Mouse (Mus musculus) MEL (cell line): ENCODE measurements at regions not wholly inside any gene's neighbourhood (a gene's known extent, or its start where the extent isn't known, plus 50 kb on each side); places are given as distances from the start of the nearest gene placed in this dataset.

Experiments used
- DNase-seq: peaks from one replicate; pipeline ENCODE4 v3.0.0; 2011; ENCODE audit warnings: low read depth, low spot score
- H3K27ac ChIP-seq: 2 replicates; pipeline ENCODE4 v1.5.1; 2012; ENCODE audit warnings: low read depth, mild to moderate bottlenecking, control low read depth, low read length, moderate library complexity; ENCODE audit not compliant: control insufficient read depth
- H3K27me3 ChIP-seq, 2 experiments: fragments of 150-350 bp in 1 of 2; sonication (generic) in 1 of 2; 2 replicates each; pipeline ENCODE4 v1.6.1; 2012; ENCODE audit warnings: low read length in 2 of 2, mild to moderate bottlenecking in 2 of 2, improper control_type of control experiment in 1 of 2, moderate library complexity in 1 of 2; ENCODE audit not compliant: insufficient read depth in 2 of 2, control insufficient read depth in 1 of 2
- H3K36me3 ChIP-seq, 2 experiments: 2 replicates each; pipeline ENCODE4 v1.6.1; 2012 to 2014; ENCODE audit warnings: low read length in 2 of 2, improper control_type of control experiment in 1 of 2, inconsistent platforms in 1 of 2, mild to moderate bottlenecking in 1 of 2; ENCODE audit not compliant: insufficient read depth in 2 of 2, control insufficient read depth in 1 of 2
- H3K4me1 ChIP-seq, 2 experiments: fragments of 150-350 bp in 1 of 2; sonication (generic) in 1 of 2; 2 replicates each; pipeline ENCODE4 v1.6.1; 2012; ENCODE audit warnings: low read length in 2 of 2, improper control_type of control experiment in 1 of 2, mild to moderate bottlenecking in 1 of 2; ENCODE audit not compliant: insufficient read depth in 2 of 2, control insufficient read depth in 1 of 2
- H3K4me3 ChIP-seq, 2 experiments: fragments of 150-350 bp in 1 of 2; sonication (generic) in 1 of 2; 2 replicates each; pipeline ENCODE4 v1.5.1; 2012; ENCODE audit warnings: low read depth in 2 of 2, low read length in 2 of 2, mild to moderate bottlenecking in 2 of 2, moderate library complexity in 2 of 2, control low read depth in 1 of 2, improper control_type of control experiment in 1 of 2; ENCODE audit not compliant: control insufficient read depth in 1 of 2, insufficient read depth in 1 of 2
- H3K79me2 ChIP-seq: 2 replicates; pipeline ENCODE4 v1.6.1; 2012; ENCODE audit warnings: mild to moderate bottlenecking, low read length, moderate library complexity; ENCODE audit not compliant: control insufficient read depth, poor library complexity, insufficient read depth
- H3K9ac ChIP-seq: 2 replicates; pipeline ENCODE4 v1.6.1; 2012; ENCODE audit warnings: low read depth, mild to moderate bottlenecking, control low read depth, low read length, moderate library complexity; ENCODE audit not compliant: control insufficient read depth, poor library complexity, severe bottlenecking
- H3K9me3 ChIP-seq: fragments of 150-350 bp; sonication (generic); replicated peaks from 2 replicates; pipeline ENCODE4 v1.6.1; 2012; ENCODE audit warnings: mild to moderate bottlenecking, low read length, improper control_type of control experiment, moderate library complexity; ENCODE audit not compliant: insufficient read depth
- BHLHE40 ChIP-seq: IDR thresholded peaks from 2 replicates; pipeline ENCODE4 v1.6.1; 2012; ENCODE audit warnings: low read depth, mild to moderate bottlenecking, inconsistent platforms, low read length, improper control_type of control experiment, borderline replicate concordance
- CHD1 ChIP-seq: IDR thresholded peaks from 2 replicates; pipeline ENCODE4 v1.6.1; 2012; ENCODE audit warnings: low read depth, mild to moderate bottlenecking, inconsistent platforms, low read length, improper control_type of control experiment
- CTCF ChIP-seq, 3 experiments: IDR thresholded peaks in 2 of 3; conservative IDR thresholded peaks in 1 of 3; 2 replicates each; pipeline ENCODE4 v1.5.1; 2011 to 2012; ENCODE audit warnings: low read length in 3 of 3, low read depth in 2 of 3, mild to moderate bottlenecking in 2 of 3, improper control_type of control experiment in 1 of 3, inconsistent platforms in 1 of 3, mixed read lengths in 1 of 3, moderate library complexity in 1 of 3; ENCODE audit not compliant: control insufficient read depth in 1 of 3, insufficient read depth in 1 of 3, poor library complexity in 1 of 3, severe bottlenecking in 1 of 3
- ETS1 ChIP-seq: IDR thresholded peaks from 2 replicates; pipeline ENCODE4 v1.6.1; 2012; ENCODE audit warnings: low read depth, mild to moderate bottlenecking, inconsistent platforms, low read length, improper control_type of control experiment, moderate library complexity
- GATA1 ChIP-seq: IDR thresholded peaks from 2 replicates; pipeline ENCODE4 v1.6.1; 2011; ENCODE audit warnings: low read depth, low read length, improper control_type of control experiment
- HCFC1 ChIP-seq: IDR thresholded peaks from 2 replicates; pipeline ENCODE4 v1.6.1; 2012; ENCODE audit warnings: low read depth, mild to moderate bottlenecking, inconsistent platforms, low read length, improper control_type of control experiment, moderate library complexity
- KAT2A ChIP-seq: conservative IDR thresholded peaks from 2 replicates; pipeline ENCODE4 v1.6.1; 2012; ENCODE audit warnings: low read depth, low read length, improper control_type of control experiment, inconsistent platforms
- MAX ChIP-seq: IDR thresholded peaks from 2 replicates; pipeline ENCODE4 v1.6.1; 2011; ENCODE audit warnings: low read length, improper control_type of control experiment
- USF1 ChIP-seq: IDR thresholded peaks from 2 replicates; pipeline ENCODE4 v1.6.1; 2014; ENCODE audit warnings: low read depth, mild to moderate bottlenecking, inconsistent platforms, low read length, improper control_type of control experiment, moderate library complexity
- ZC3H11A ChIP-seq: IDR thresholded peaks from 2 replicates; pipeline ENCODE4 v1.6.1; 2012; ENCODE audit warnings: low read depth, mild to moderate bottlenecking, inconsistent platforms, low read length, improper control_type of control experiment
- ZKSCAN1 ChIP-seq: IDR thresholded peaks from 2 replicates; pipeline ENCODE4 v1.6.1; 2012; ENCODE audit warnings: low read depth, mild to moderate bottlenecking, inconsistent platforms, low read length, improper control_type of control experiment, moderate library complexity

DNA sequence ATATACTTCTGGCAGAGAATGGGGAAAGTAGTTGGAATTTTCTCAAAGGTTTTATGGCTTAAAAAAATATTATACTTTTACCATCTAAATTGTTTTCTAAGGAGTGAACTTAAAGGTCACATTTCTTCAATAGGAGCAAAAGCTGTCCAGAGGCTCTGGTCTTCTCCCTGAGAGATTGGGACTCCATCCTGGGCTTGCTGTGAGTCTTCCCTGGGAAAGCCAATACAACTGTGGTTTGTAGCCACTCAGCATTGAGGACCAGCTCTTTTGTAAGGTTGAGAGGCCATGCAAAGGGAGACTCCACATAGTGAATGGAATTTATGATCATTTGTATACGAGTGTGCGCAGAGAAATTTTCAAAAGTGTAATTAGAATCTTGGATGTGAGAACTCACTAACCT is 52.9 kb upstream of the Tenm3 start:
- Histone ChIP-seq H3K27ac (no peak overlapping the region), H3K4me3 (no peak overlapping the region), H3K27me3 (no peaks in the 10 kb centered on the region), H3K9me3 (no peaks in the 10 kb centered on the region), H3K79me2 (no peaks in the 10 kb centered on the region), H3K4me1 (no peaks in the 10 kb centered on the region), H3K9ac (no peak overlapping the region), H3K36me3 (no peaks in the 10 kb centered on the region)
- TF ChIP-seq BHLHE40 (no peak), ZKSCAN1 (no peak), USF1 (no peak), CTCF (IDR thresholded peaks at IDR 0.05 in 2 of 3, conservative IDR thresholded peaks at IDR 0.05 in 1 of 3; ENCODE audit: control insufficient read depth in 1 of 3, insufficient read depth in 1 of 3, low read depth in 2 of 3, low read length in 3 of 3, poor library complexity in 1 of 3, severe bottlenecking in 1 of 3) (no peak), CHD1 (no peak)
- no peak for DNase-seq

DNA sequence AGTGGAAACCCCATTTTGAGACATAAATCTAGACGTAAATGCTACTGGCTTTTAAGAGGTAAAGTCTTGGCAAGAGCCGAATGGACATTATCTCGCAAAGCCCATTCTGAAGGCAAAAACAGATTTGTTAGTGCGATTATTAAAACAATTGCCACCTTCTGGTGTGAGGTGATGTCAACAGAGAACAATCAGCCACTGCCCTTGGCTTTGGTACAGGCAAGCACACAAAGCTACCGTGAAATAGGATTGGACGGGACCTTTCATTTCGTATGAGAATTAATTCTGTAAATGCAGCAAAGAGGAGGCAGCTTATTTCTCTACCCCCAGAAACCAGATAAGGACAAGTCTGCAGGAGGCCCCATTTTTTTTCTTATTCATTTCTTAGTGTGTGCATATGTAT is 52.5 kb upstream of the Tenm3 start:
- Histone ChIP-seq H3K36me3 (no peaks in the 10 kb centered on the region), H3K4me1 (no peaks in the 10 kb centered on the region), H3K79me2 (no peaks in the 10 kb centered on the region), H3K4me3 (no peak overlapping the region), H3K9ac (no peak overlapping the region), H3K27ac (no peak overlapping the region), H3K9me3 (no peaks in the 10 kb centered on the region), H3K27me3 (no peaks in the 10 kb centered on the region)
- TF ChIP-seq MAX (no peak), HCFC1 (no peak), USF1 (no peak), GATA1 (no peak), CHD1 (no peak), ZC3H11A (no peak)
- no peak for DNase-seq

DNA sequence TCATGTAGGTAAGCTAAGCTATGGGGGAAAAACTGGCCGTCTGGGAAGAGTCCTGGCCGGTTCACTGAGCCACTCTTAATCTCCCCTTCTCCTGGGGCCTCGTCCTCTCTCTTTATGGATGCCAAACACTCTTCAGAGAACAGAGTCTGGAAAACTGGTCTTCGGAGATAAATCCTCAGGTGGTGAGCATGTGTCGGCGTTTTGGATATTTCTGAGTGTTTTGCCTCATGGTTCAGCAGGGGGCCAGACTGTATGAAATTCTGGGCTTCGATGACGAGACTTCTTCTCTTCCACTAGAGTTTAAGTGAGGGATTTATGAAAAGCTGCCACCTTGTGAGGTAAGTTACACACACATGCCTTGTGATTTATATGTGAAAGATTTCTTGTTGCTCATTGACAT is 51.8 kb upstream of the Tenm3 start:
- Histone ChIP-seq H3K27ac (no peak overlapping the region), H3K9me3 (no peaks in the 10 kb centered on the region), H3K4me1 (no peaks in the 10 kb centered on the region), H3K9ac (no peak overlapping the region), H3K79me2 (no peaks in the 10 kb centered on the region), H3K36me3 (no peaks in the 10 kb centered on the region), H3K4me3 (no peak overlapping the region), H3K27me3 (no peaks in the 10 kb centered on the region)
- no peak for TF ChIP-seq ETS1
- no peak for TF ChIP-seq USF1
- no peak for TF ChIP-seq KAT2A
- no peak for DNase-seq
